Mouse (Mus musculus) embryonic fibroblast, embryonic 13.5 days (primary cell): Measurements from ENCODE around the gene Ecpas.

ENCODE experiments used
- CTCF ChIP-seq: IDR thresholded peaks from 2 replicates; pipeline ENCODE4 v1.5.1; 2011; ENCODE audit warnings: mild to moderate bottlenecking, control low read depth, low read length, moderate library complexity, borderline replicate concordance; ENCODE audit not compliant: insufficient read depth
- POLR2A ChIP-seq: IDR thresholded peaks from 2 replicates; pipeline ENCODE4 v1.6.1; 2011; ENCODE audit warnings: low read depth, mild to moderate bottlenecking, control low read depth, low read length, moderate library complexity

DNA sequence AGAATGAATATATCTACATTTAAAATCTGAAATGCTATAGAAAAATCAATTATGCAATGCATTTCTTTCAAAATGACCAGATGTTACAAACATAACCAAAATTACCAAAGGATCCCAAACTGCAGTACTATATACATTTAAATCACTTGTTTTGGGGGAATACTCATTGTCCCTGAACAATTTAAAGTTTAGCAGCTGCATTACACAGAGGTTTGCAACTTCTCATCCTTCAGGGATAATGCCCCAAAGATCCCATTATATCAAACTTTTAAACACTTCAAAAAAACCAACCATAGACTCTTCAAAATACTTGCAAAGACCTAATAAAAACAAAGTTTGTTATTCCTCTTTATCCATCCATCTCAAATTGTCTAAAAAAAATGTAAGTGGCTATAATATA, 124.9 kb downstream of the Ecpas start, which contains the start of gene Olfr267:
- TF ChIP-seq CTCF, result no peak
- TF ChIP-seq POLR2A, result no peak
